Mouse (Mus musculus): ENCODE measurements around the gene Col28a1. TPM values are rescaled to one million over a fixed set of nuclear protein-coding genes. Genes with fewer than 3 reads are reported as not detected.
"Not testable (repeated sequence)": the region's sequence is repeated elsewhere in the genome, so short reads cannot be mapped to it uniquely, and the experiment has no call there.

The Col28a1 gene
- polyA plus RNA-seq, 1 experiment, result not detected

DNA sequence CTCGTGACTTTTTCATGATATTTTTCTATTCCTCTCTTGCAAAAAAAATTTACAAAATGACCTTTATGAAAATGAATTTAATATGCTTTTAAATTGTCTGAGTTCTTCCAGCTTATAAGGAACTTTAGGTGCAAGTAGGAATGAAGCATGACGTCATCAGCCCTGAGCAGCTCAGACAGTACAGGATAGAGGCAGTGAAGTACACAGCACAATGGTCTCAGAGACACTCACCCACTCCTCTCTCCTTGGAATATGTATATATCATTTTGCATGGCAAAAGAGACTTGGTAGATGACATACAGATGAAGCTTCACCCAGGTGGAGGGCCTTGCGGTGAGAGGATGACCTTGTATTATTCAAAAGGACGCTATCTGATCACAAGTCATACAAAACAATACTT, 197.7 kb downstream of the Col28a1 start:
- Histone ChIP-seq H3K27ac (ENCODE audit: insufficient read depth, low read depth, low read length) (no peak overlapping the region), H3K4me3 (ENCODE audit: insufficient read depth, low read depth, low read length) (no peak overlapping the region), H3K4me1 (ENCODE audit: control insufficient read depth, insufficient read depth, low read length) (no peaks in the 10 kb centered on the region)
- TF ChIP-seq CTCF (IDR thresholded peaks at IDR 0.05; ENCODE audit: insufficient read depth, low read depth, low read length), result no peak
- TF ChIP-seq POLR2A (IDR thresholded peaks at IDR 0.05; ENCODE audit: insufficient read depth, low read depth, low read length), result no peak
- WGBS, result 81% methylated on average over 4 of the region's 4 CpGs

- H3K4me3 ChIP-seq (ENCODE audit: insufficient read depth, low read depth, low read length), result no peak overlapping the region
- H3K4me1 ChIP-seq (ENCODE audit: control insufficient read depth, insufficient read depth, low read length), result no peaks in the 10 kb centered on the region
- peak; percentile 29; the same call in 1 of the 2 replicates for TF ChIP-seq CTCF (IDR thresholded peaks at IDR 0.05; ENCODE audit: insufficient read depth, low read depth, low read length)
- TF ChIP-seq POLR2A (IDR thresholded peaks at IDR 0.05; ENCODE audit: insufficient read depth, low read depth, low read length), result no peak
- WGBS, result 44% methylated on average over 7 of the region's 7 CpGs
- H3K27ac ChIP-seq (ENCODE audit: insufficient read depth, low read depth, low read length), result no peak overlapping the region
Observed at GRCm38 (mm10) chr6:7983646-7983979, 208.8 kb downstream of the Col28a1 start.

DNA sequence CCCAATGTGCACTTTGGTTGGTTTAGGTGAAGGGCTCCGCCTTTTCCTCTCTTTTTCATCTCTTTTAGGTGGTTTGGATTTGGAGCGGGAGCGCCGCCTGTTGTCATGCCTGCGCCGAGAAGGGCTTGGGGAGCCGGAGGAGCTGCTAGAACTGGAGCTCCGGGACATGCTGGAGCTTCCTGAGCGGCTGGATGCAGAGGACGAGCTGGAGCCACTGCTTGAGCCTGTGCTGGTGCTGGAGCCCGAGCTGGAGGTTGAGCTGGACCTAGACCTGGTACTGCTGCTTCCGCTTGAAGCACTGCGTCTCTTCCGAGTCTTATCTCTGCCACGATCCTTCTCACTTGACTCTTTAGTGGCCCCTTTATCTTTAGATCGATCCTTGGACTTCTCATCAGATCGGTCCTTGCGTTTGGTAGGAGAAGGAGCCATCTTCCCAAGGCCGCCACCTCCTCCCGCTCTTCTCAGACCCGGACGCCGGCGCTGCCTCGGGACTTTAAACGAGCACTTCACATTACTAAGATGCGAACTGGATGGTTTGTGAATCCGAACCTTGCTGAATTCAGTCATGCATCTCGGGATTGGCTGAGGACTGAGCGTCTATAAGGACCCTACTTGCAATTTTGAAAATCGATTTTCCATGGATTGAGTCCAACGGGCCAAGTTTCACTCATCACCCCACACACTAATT, 209.3 kb downstream of the Col28a1 start:
- 75% methylated on average over 32 of the region's 32 CpGs for WGBS
- not testable (repeated sequence) for H3K27ac ChIP-seq (ENCODE audit: insufficient read depth, low read depth, low read length); H3K4me1 ChIP-seq (ENCODE audit: control insufficient read depth, insufficient read depth, low read length)
- peak overlapping the region; percentile 28 for H3K4me3 ChIP-seq (ENCODE audit: insufficient read depth, low read depth, low read length)

DNA sequence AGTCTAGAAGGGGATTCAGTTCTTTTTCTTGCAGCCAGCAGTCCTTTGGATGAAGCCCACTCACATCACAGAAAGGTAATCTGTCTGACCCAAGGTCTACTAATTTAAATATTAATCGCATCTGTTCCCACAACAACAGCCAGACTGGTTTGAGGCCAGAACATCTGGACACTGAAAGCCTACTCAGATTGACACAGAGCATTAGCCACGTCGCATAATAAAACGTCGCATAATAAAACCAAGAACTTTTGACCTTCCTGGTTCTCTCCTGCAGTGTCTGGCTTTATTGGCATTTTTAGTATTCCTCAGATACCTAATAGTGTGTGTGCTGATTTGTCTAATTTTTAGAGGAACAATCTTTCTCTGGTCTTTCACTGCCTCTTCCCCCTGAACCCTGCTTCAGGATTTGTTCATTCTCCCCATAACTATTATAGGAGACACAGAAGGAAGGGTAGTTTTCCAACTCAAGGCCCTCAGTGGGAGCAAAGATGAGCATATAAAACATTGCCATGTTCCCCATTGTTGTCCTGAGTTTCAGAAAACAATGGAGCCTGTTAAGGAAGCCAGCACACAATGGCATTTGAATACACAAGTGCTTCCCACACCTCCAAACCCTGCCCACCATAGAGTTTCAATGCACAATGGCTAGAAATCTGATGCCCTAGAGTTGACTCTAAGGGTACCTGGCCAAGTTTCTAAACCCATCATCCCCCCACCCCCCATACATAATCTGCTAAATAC, 221.2 kb downstream of the Col28a1 start:
- Histone ChIP-seq H3K4me3 (ENCODE audit: insufficient read depth, low read depth, low read length) (no peak overlapping the region), H3K4me1 (ENCODE audit: control insufficient read depth, insufficient read depth, low read length) (peaks cover 5% of the 10 kb centered on the region), H3K27ac (ENCODE audit: insufficient read depth, low read depth, low read length) (no peak overlapping the region)
- TF ChIP-seq POLR2A (IDR thresholded peaks at IDR 0.05; ENCODE audit: insufficient read depth, low read depth, low read length) (no peak), CTCF (IDR thresholded peaks at IDR 0.05; ENCODE audit: insufficient read depth, low read depth, low read length) (no peak)
- WGBS, result 78% methylated on average over 5 of the region's 5 CpGs

DNA sequence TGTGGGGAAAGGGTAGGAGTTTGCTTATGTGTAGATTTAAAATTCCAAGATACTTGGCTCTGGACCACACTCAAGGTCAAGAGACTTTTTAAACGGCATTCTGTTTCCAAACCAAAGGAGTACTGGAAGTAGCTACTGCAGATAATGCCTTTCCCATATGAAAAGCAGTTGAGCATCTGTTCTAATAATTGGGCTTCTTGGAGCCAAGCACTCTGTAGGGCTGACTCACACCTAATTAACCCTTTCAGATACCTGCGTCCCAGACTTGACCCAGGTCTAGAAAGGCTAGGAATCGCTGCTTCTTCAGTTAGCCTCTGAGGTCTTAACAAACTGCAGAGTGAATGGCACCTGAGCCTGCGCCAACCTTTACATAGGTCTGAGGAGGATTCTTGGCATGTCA, 223.0 kb downstream of the Col28a1 start:
- no peak overlapping the region for H3K27ac ChIP-seq (ENCODE audit: insufficient read depth, low read depth, low read length)
- H3K4me1 ChIP-seq (ENCODE audit: control insufficient read depth, insufficient read depth, low read length), result peaks cover 10% of the 10 kb centered on the region
- no peak for TF ChIP-seq CTCF (IDR thresholded peaks at IDR 0.05; ENCODE audit: insufficient read depth, low read depth, low read length)
- TF ChIP-seq POLR2A (IDR thresholded peaks at IDR 0.05; ENCODE audit: insufficient read depth, low read depth, low read length), result no peak
- 83% methylated on average over 4 of the region's 4 CpGs for WGBS
- no peak overlapping the region for H3K4me3 ChIP-seq (ENCODE audit: insufficient read depth, low read depth, low read length)

DNA sequence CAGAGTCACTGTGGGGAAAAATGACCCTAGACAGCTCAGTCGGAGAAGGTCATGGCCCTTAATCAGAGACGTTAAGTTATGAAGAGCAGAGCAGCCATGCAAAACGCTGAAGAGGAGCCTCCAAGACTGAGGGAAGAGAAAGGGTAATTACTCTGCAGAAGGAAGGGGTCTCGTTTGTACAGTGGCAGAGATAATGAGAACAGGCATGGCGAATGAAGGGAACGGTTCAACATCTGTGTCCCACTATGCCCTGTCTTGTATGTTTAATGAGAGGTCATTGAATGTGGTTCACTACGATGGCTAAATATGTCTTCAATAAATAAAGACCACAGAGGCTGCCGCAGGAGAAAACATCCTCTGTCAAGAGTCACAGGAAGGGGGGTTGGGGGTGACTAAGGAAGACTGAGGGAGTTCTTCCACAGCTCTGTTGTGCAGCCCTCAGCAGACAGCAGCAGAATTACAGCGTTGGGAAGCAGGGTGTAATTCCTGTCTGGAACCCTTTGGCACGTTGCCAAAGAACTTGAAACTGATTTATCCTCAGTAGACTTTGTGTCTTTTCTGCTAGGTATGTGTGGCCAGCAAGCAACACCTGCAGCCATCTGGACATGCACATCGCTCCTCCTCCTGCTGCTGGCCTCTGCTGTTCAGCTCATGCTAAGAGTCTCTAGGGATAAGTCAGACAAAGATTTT, 226.4 kb downstream of the Col28a1 start:
- WGBS, result 28% methylated on average over 11 of the region's 11 CpGs
- Histone ChIP-seq H3K27ac (ENCODE audit: insufficient read depth, low read depth, low read length) (0 out of 2 replicates have a peak overlapping the region, but pooled peaks have one; percentile 8), H3K4me3 (ENCODE audit: insufficient read depth, low read depth, low read length) (no peak overlapping the region), H3K4me1 (ENCODE audit: control insufficient read depth, insufficient read depth, low read length) (peaks cover 10% of the 10 kb centered on the region)
- TF ChIP-seq CTCF (IDR thresholded peaks at IDR 0.05; ENCODE audit: insufficient read depth, low read depth, low read length) (no peak), POLR2A (IDR thresholded peaks at IDR 0.05; ENCODE audit: insufficient read depth, low read depth, low read length) (no peak)

DNA sequence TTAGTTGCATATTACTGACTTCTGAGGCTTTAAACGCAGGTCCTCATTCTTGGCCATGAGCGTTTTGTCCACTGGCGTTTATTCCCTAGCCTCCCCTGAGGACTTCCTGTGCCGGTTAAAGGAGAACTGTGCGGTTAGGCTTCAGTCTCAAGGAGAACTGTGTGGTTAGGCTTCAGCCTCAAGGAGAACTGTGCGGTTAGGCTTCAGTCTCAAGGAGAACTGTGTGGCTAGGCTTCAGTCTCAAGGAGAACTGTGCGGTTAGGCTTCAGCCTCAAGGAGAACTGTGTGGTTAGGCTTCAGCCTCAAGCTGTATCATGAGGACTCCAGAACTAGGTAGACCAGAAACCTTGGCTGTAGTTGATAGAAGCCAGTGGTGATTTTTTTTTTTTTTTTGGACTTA, 229.7 kb downstream of the Col28a1 start:
- Histone ChIP-seq H3K4me1 (ENCODE audit: control insufficient read depth, insufficient read depth, low read length) (peaks cover 10% of the 10 kb centered on the region), H3K4me3 (ENCODE audit: insufficient read depth, low read depth, low read length) (no peak overlapping the region), H3K27ac (ENCODE audit: insufficient read depth, low read depth, low read length) (no peak overlapping the region)
- 93% methylated on average over 7 of the region's 7 CpGs for WGBS
- TF ChIP-seq POLR2A (IDR thresholded peaks at IDR 0.05; ENCODE audit: insufficient read depth, low read depth, low read length) (no peak), CTCF (IDR thresholded peaks at IDR 0.05; ENCODE audit: insufficient read depth, low read depth, low read length) (no peak)

DNA sequence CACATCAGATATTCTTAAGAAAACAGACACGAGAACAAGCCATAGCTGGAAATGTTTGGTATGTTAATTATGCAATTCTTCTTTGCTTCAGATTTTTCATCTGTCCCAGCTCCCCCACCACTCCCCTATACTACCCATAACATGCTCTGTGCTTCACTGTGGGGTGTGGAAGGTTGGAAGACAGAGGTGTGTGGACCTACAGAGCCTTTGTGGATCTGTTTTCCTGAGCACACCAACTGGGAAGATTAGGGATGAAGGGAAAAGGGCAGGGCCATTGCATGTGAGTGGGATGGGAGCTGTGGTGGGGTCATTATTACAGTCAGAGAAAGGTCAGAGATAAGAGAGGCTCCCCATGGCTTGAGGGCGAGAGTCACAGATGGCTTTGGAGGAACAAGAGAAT, 240.2 kb downstream of the Col28a1 start:
- no peak overlapping the region for H3K4me3 ChIP-seq (ENCODE audit: insufficient read depth, low read depth, low read length)
- no peak overlapping the region for H3K27ac ChIP-seq (ENCODE audit: insufficient read depth, low read depth, low read length)
- 74% methylated on average over 2 of the region's 2 CpGs for WGBS
- TF ChIP-seq POLR2A (IDR thresholded peaks at IDR 0.05; ENCODE audit: insufficient read depth, low read depth, low read length), result no peak
- TF ChIP-seq CTCF (IDR thresholded peaks at IDR 0.05; ENCODE audit: insufficient read depth, low read depth, low read length), result no peak
- H3K4me1 ChIP-seq (ENCODE audit: control insufficient read depth, insufficient read depth, low read length), result no peaks in the 10 kb centered on the region

GRCm38 (mm10) chr6:7951778-7952177, 240.6 kb downstream of the Col28a1 start:
- no peaks in the 10 kb centered on the region for H3K4me1 ChIP-seq (ENCODE audit: control insufficient read depth, insufficient read depth, low read length)
- no peak overlapping the region for H3K4me3 ChIP-seq (ENCODE audit: insufficient read depth, low read depth, low read length)
- TF ChIP-seq CTCF (IDR thresholded peaks at IDR 0.05; ENCODE audit: insufficient read depth, low read depth, low read length) (no peak), POLR2A (IDR thresholded peaks at IDR 0.05; ENCODE audit: insufficient read depth, low read depth, low read length) (no peak)

More at GRCm38 (mm10) chr6:7951778-7952177, 240.6 kb downstream of the Col28a1 start:
- no peak overlapping the region for H3K27ac ChIP-seq (ENCODE audit: insufficient read depth, low read depth, low read length)

Other genes with a start within 250 kb of the Col28a1 start
- gene Mios, start 16.6 kb upstream of the Col28a1 start, polyA plus RNA-seq (2012; ENCODE audit: insufficient read depth, insufficient read length, low replicate concordance, missing spikeins), result not detected in 2 replicates
- not detected in 2 replicates for gene Rpa3, start 66.6 kb upstream of the Col28a1 start, polyA plus RNA-seq (2012; ENCODE audit: insufficient read depth, insufficient read length, low replicate concordance, missing spikeins)
- gene Umad1, start 66.7 kb upstream of the Col28a1 start, polyA plus RNA-seq (2012; ENCODE audit: insufficient read depth, insufficient read length, low replicate concordance, missing spikeins), result not detected in 2 replicates
- 81.8 TPM in 1 of 2 replicates, not detected in the other for gene Gm45062, start 66.8 kb upstream of the Col28a1 start, polyA plus RNA-seq (2012; ENCODE audit: insufficient read depth, insufficient read length, low replicate concordance, missing spikeins)